Mouse (Mus musculus) colon, adult 2 months (tissue): ENCODE measurements around the gene Aasdhppt. TPM values are rescaled to one million over a fixed set of nuclear protein-coding genes. Genes with fewer than 3 reads are reported as not detected.

Experiments used
- polyA plus RNA-seq: library from polyadenylated mRNA; depleted of rRNA; stranded (reverse); fragments of >200 nt; gene quantifications from 2 replicates; pipeline ENCODE4 v1.2.3, GENCODE M21; 2012; rRNA removed

Aasdhppt gene
- polyA plus RNA-seq = 1.7 and 2.0 TPM in 2 replicates

GRCm38 (mm10) chr9:4309351-4310085, at the start of gene Aasdhppt, which contains the start of gene Kbtbd3:
Gene Aasdhppt, minus strand, starts transcription at chr9:4309471.
Gene Kbtbd3, plus strand, starts transcription at chr9:4309833.

Other genes starting within 250 kb of the Aasdhppt start
- 0.09 and 0.15 TPM in 2 replicates for gene Kbtbd3, start 362 bp upstream of the Aasdhppt start, polyA plus RNA-seq
- 1.3 and 1.9 TPM in 2 replicates for gene Msantd4, start 67.1 kb upstream of the Aasdhppt start, polyA plus RNA-seq